Mouse (Mus musculus) cerebellum, adult 2 months (tissue): Measurements from ENCODE around the gene Golgb1.

Source experiments
- CTCF ChIP-seq: fragments of 200-500 bp; IDR thresholded peaks from 2 replicates; pipeline ENCODE4 v1.5.1; 2011; ENCODE audit warnings: low read depth, mild to moderate bottlenecking, control low read depth, low read length, moderate library complexity, borderline replicate concordance; ENCODE audit not compliant: insufficient read depth
- POLR2A ChIP-seq: fragments of 200-500 bp; IDR thresholded peaks from 2 replicates; pipeline ENCODE4 v1.6.1; 2011; ENCODE audit warnings: low read length, control low read depth, borderline replicate concordance; ENCODE audit not compliant: insufficient read depth

- TF ChIP-seq POLR2A (no peak), CTCF (no peak)
These were observed 76.1 kb downstream of the Golgb1 start for GRCm38 (mm10) chr16:36951029-36951428.
